Mouse (Mus musculus): Measurements from ENCODE around the gene Arl15.

- TF ChIP-seq EP300 (IDR thresholded peaks at IDR 0.05; ENCODE audit: low read depth) (no peak), CTCF (IDR thresholded peaks at IDR 0.05; ENCODE audit: low read depth) (no peak)
Observed at GRCm38 (mm10) chr13:113750766-113751165, 43.5 kb upstream of the Arl15 start.
